Mouse (Mus musculus) heart, adult 2 months (tissue): ENCODE data around the gene Oxtr.

Source experiments
- CTCF ChIP-seq: fragments of 200-600 bp; IDR thresholded peaks from 2 replicates; pipeline ENCODE4 v1.8.1; 2022; ENCODE audit warnings: antibody characterized with exemption, mild to moderate bottlenecking, moderate library complexity
- POLR2A ChIP-seq: fragments of 200-500 bp; IDR thresholded peaks from 2 replicates; pipeline ENCODE4 v1.6.1; 2011; ENCODE audit warnings: mild to moderate bottlenecking, low read depth, low read length, control low read depth; ENCODE audit not compliant: insufficient read depth

GRCm38 (mm10) chr6:112492656-112493055, 2.9 kb upstream of the Oxtr start:
- TF ChIP-seq POLR2A (no peak), CTCF (no peak)
